Mouse (Mus musculus): Measurements from ENCODE around the gene Ankrd2. TPM values are rescaled to one million over a fixed set of nuclear protein-coding genes. Genes with fewer than 3 reads are reported as not detected.
A peak's percentile ranks its signal among the peaks of the same experiment; 100 is the strongest.

Ankrd2 gene
- polyA plus RNA-seq, 1 experiment: not detected

- Histone ChIP-seq H3K27ac (ENCODE audit: insufficient read depth, low read length) (peak overlapping the region; percentile 96), H3K4me1 (ENCODE audit: control insufficient read depth, insufficient read depth, low read length) (peaks cover 29% of the 10 kb centered on the region), H3K4me3 (ENCODE audit: insufficient read depth, low read length) (no peak overlapping the region)
- TF ChIP-seq POLR2A (IDR thresholded peaks at IDR 0.05; ENCODE audit: low read depth, low read length) (peak; percentile 27; the same call in 1 of the 2 replicates), CTCF (IDR thresholded peaks at IDR 0.05; ENCODE audit: borderline replicate concordance, insufficient read depth, low read length) (no peak)
Measured at GRCm38 (mm10) chr19:42022542-42022848, 13.3 kb upstream of the Ankrd2 start.

DNA sequence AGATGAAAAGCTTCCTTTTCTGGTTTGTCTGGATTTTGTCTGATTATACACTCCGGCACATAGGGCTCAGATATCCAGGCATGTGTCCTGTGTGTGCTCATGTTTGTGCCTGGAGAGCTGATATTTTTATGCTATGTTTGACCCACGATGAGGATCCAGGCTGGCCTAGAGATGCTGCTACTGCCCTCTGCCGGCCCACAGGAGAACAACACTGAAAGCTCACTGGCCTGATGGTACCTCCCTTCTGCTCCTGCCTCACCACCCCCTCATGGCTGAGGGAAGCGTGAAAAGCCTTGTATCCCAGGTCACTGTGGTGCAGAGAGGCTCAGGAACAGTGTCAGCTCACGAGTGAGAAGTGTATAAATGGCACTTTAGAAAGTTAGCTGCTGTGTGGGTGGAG lies 9.6 kb upstream of the Ankrd2 start:
- Histone ChIP-seq H3K4me3 (ENCODE audit: insufficient read depth, low read length) (no peak overlapping the region), H3K4me1 (ENCODE audit: control insufficient read depth, insufficient read depth, low read length) (peaks cover 24% of the 10 kb centered on the region), H3K27ac (ENCODE audit: insufficient read depth, low read length) (no peak overlapping the region)
- TF ChIP-seq POLR2A (IDR thresholded peaks at IDR 0.05; ENCODE audit: low read depth, low read length): no peak
- peak; percentile 97 for TF ChIP-seq CTCF (IDR thresholded peaks at IDR 0.05; ENCODE audit: borderline replicate concordance, insufficient read depth, low read length)

GRCm38 (mm10) chr19:42031112-42031511 lies 4.7 kb upstream of the Ankrd2 start:
- TF ChIP-seq CTCF (IDR thresholded peaks at IDR 0.05; ENCODE audit: borderline replicate concordance, insufficient read depth, low read length) (no peak), POLR2A (IDR thresholded peaks at IDR 0.05; ENCODE audit: low read depth, low read length) (no peak)
- H3K4me1 ChIP-seq (ENCODE audit: control insufficient read depth, insufficient read depth, low read length): peaks cover 7% of the 10 kb centered on the region
- H3K4me3 ChIP-seq (ENCODE audit: insufficient read depth, low read length): no peak overlapping the region
- H3K27ac ChIP-seq (ENCODE audit: insufficient read depth, low read length): no peak overlapping the region

GRCm38 (mm10) chr19:42033611-42034010 lies 2.2 kb upstream of the Ankrd2 start:
- Histone ChIP-seq H3K4me3 (ENCODE audit: insufficient read depth, low read length) (no peak overlapping the region), H3K4me1 (ENCODE audit: control insufficient read depth, insufficient read depth, low read length) (peaks cover 7% of the 10 kb centered on the region), H3K27ac (ENCODE audit: insufficient read depth, low read length) (no peak overlapping the region)
- TF ChIP-seq CTCF (IDR thresholded peaks at IDR 0.05; ENCODE audit: borderline replicate concordance, insufficient read depth, low read length) (no peak), POLR2A (IDR thresholded peaks at IDR 0.05; ENCODE audit: low read depth, low read length) (no peak)

DNA sequence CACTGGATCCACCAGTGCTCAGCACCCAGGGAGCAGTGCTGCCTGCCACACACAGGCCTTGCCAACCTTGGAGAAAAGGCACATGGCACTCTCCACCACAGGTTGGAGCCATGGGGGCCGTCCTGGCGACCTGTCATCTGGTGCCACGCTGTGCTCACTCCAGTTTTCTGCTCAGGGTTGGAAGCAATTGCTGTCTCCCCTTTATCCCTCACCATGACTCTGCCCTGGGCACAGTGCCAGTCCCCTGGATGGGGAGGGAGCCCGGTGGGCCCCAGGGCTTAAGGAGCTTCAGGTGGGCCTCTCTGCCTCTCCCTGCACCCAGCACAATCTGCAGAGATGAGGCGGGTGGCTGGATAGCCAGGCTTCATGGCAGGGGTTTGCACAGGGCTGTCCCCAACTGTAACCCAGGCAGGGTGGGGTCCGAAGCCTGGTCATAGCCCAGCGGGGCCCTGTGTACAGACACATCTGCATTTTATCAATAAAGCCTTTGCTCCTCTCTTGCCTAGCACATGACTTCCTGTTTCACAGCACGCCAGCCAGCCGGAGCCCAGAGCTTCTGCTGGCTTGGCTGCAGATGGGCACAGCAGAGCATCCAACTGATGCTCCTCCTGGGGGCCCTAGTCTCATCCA lies 1.5 kb upstream of the Ankrd2 start:
- Histone ChIP-seq H3K27ac (ENCODE audit: insufficient read depth, low read length) (peak overlapping the region; percentile 19; the same call in 1 of the 2 replicates), H3K4me1 (ENCODE audit: control insufficient read depth, insufficient read depth, low read length) (peaks cover 7% of the 10 kb centered on the region), H3K4me3 (ENCODE audit: insufficient read depth, low read length) (no peak overlapping the region)
- TF ChIP-seq POLR2A (IDR thresholded peaks at IDR 0.05; ENCODE audit: low read depth, low read length): no peak

GRCm38 (mm10) chr19:42034881-42035455 lies 832 bp upstream of the Ankrd2 start:
- no peak overlapping the region for H3K4me3 ChIP-seq (ENCODE audit: insufficient read depth, low read length)
- H3K27ac ChIP-seq (ENCODE audit: insufficient read depth, low read length): peak overlapping the region; percentile 19; the same call in 1 of the 2 replicates
- TF ChIP-seq POLR2A (IDR thresholded peaks at IDR 0.05; ENCODE audit: low read depth, low read length) (no peak), CTCF (IDR thresholded peaks at IDR 0.05; ENCODE audit: borderline replicate concordance, insufficient read depth, low read length) (no peak)
- H3K4me1 ChIP-seq (ENCODE audit: control insufficient read depth, insufficient read depth, low read length): peaks cover 7% of the 10 kb centered on the region

GRCm38 (mm10) chr19:42036357-42036756 lies 557 bp downstream of the Ankrd2 start:
- TF ChIP-seq POLR2A (IDR thresholded peaks at IDR 0.05; ENCODE audit: low read depth, low read length) (no peak), CTCF (IDR thresholded peaks at IDR 0.05; ENCODE audit: borderline replicate concordance, insufficient read depth, low read length) (no peak)
- Histone ChIP-seq H3K4me1 (ENCODE audit: control insufficient read depth, insufficient read depth, low read length) (no peaks in the 10 kb centered on the region; the same call in 1 of the 2 replicates), H3K27ac (ENCODE audit: insufficient read depth, low read length) (no peak overlapping the region), H3K4me3 (ENCODE audit: insufficient read depth, low read length) (no peak overlapping the region)

DNA sequence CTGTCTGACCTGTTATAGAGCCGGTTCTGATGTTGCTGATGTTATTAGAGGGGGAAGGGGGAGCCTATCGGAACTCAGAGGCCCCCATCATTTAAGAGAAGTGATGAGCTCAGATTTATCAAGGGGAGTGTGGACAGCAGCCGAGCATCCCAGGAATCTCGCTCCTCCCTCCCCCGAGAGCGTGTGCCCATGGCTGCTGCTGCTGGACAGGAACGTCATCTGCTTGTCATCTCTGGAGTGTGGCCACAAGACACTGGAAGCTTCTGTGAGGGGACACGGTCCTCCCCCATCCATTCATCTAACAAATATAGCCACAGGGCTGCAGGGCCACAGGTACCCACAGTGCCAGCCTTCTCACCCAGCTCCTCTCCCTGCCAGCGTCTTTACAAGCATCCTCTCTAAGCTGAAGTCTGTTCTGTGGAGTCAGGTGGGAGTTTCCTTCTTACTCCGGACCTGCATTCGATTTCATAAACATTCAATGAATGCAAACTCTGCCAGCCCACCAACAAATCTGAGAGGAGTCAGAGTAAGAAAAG lies 1.4 kb downstream of the Ankrd2 start:
- H3K27ac ChIP-seq (ENCODE audit: insufficient read depth, low read length): no peak overlapping the region

DNA sequence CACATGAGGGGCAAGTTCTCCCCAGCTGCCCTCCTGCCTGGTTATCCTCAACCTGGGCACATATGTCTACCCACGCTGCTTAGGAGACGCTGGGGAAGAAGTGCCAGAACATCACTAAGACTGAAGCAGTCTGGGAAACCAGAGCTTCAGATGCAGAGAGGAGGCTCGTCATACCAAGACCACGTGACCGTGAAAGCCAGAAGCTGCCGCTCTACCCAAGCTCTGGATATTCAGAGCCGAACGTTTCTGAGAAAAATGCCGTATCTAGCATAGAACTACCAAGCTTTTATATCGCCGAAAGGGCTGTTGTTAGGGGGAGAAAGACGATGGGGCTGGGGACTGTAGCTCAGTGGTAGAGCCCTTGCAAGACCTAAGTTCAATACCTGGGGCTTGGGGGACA lies 2.5 kb downstream of the Ankrd2 start:
- Histone ChIP-seq H3K4me1 (ENCODE audit: control insufficient read depth, insufficient read depth, low read length) (no peaks in the 10 kb centered on the region; the same call in 1 of the 2 replicates), H3K27ac (ENCODE audit: insufficient read depth, low read length) (no peak overlapping the region), H3K4me3 (ENCODE audit: insufficient read depth, low read length) (no peak overlapping the region)
- no peak for TF ChIP-seq POLR2A (IDR thresholded peaks at IDR 0.05; ENCODE audit: low read depth, low read length)
- no peak for TF ChIP-seq CTCF (IDR thresholded peaks at IDR 0.05; ENCODE audit: borderline replicate concordance, insufficient read depth, low read length)

More for the DNA sequence above, 1.4 kb downstream of the Ankrd2 start:
- Histone ChIP-seq H3K4me3 (ENCODE audit: insufficient read depth, low read length) (no peak overlapping the region), H3K4me1 (ENCODE audit: control insufficient read depth, insufficient read depth, low read length) (no peaks in the 10 kb centered on the region; the same call in 1 of the 2 replicates)
- no peak for TF ChIP-seq POLR2A (IDR thresholded peaks at IDR 0.05; ENCODE audit: low read depth, low read length)
- no peak for TF ChIP-seq CTCF (IDR thresholded peaks at IDR 0.05; ENCODE audit: borderline replicate concordance, insufficient read depth, low read length)

DNA sequence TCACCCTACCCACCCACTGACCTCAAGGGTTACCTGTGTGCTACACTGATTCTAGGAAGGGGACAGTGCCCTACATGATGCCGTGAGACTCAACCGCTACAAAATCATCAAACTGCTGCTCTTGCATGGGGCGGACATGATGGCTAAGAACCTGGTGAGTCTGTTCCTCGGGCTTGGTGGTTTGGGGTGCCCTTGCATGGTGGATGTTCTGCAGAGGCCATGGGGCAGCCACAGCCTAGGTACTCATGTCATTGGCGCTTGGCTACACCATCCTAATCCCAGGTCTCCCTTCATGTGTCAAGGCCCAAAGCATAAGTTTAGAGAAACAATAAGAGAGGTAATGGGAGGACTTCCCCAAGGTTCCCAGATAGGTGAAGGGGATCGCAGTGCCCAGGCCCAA lies 8.2 kb downstream of the Ankrd2 start:
- H3K27ac ChIP-seq (ENCODE audit: insufficient read depth, low read length): no peak overlapping the region
- TF ChIP-seq CTCF (IDR thresholded peaks at IDR 0.05; ENCODE audit: borderline replicate concordance, insufficient read depth, low read length) (no peak), POLR2A (IDR thresholded peaks at IDR 0.05; ENCODE audit: low read depth, low read length) (no peak)
- no peak overlapping the region for H3K4me3 ChIP-seq (ENCODE audit: insufficient read depth, low read length)
- H3K4me1 ChIP-seq (ENCODE audit: control insufficient read depth, insufficient read depth, low read length): no peaks in the 10 kb centered on the region

Measured in embryonic fibroblast, embryonic 13.5 days (primary cell).